Mouse (Mus musculus) CH12.LX (cell line): Measurements from ENCODE around the gene Klhl15. TPM values are rescaled to one million over a fixed set of nuclear protein-coding genes. Genes with fewer than 3 reads are reported as not detected.

Experiments
- DNase-seq: peaks from one replicate; pipeline ENCODE4 v3.0.0-alpha.2; 2013; ENCODE audit errors: extremely low read depth
- H3K27ac ChIP-seq: 2 replicates; pipeline ENCODE4 v1.5.1; 2012; ENCODE audit warnings: low read depth, mild to moderate bottlenecking, control low read depth, moderate library complexity; ENCODE audit not compliant: insufficient read depth
- H3K27me3 ChIP-seq: replicated peaks from 2 replicates; pipeline ENCODE3; 2012; ENCODE audit warnings: inconsistent platforms
- H3K36me3 ChIP-seq, 2 experiments: replicated peaks in 1 of 2; 2 replicates each; pipeline versions ENCODE3 to v1.6.1; 2012; ENCODE audit warnings: inconsistent platforms in 1 of 2, low read length in 1 of 2, mild to moderate bottlenecking in 1 of 2, mixed read lengths in 1 of 2, moderate library complexity in 1 of 2; ENCODE audit not compliant: control insufficient read depth in 1 of 2, insufficient read depth in 1 of 2
- H3K4me1 ChIP-seq, 2 experiments: 2 replicates each; pipeline ENCODE4 v1.6.1; 2012; ENCODE audit warnings: inconsistent platforms in 1 of 2, moderate library complexity in 1 of 2; ENCODE audit not compliant: insufficient read depth in 2 of 2, control insufficient read depth in 1 of 2
- H3K4me2 ChIP-seq: 2 replicates; pipeline ENCODE4 v1.6.1; 2012; ENCODE audit warnings: low read depth, mild to moderate bottlenecking, control low read depth; ENCODE audit not compliant: poor library complexity, insufficient read depth, severe bottlenecking
- H3K4me3 ChIP-seq, 3 experiments: fragments of 150-350 bp in 1 of 3; sonication (generic) in 1 of 3; replicated peaks in 1 of 3; 2 replicates each; pipeline versions ENCODE3 to v1.5.1; 2011 to 2012; ENCODE audit warnings: low read depth in 2 of 3, low read length in 2 of 3, mild to moderate bottlenecking in 2 of 3, moderate library complexity in 2 of 3, control low read depth in 1 of 3, improper control_type of control experiment in 1 of 3, inconsistent platforms in 1 of 3, mixed read lengths in 1 of 3; ENCODE audit not compliant: poor library complexity in 1 of 3
- H3K79me2 ChIP-seq: replicated peaks from 2 replicates; pipeline ENCODE4 v1.6.1; 2012; ENCODE audit warnings: mild to moderate bottlenecking, moderate library complexity; ENCODE audit not compliant: control insufficient read depth, poor library complexity, insufficient read depth, severe bottlenecking; ENCODE audit errors: extremely low read depth
- H3K9ac ChIP-seq: 2 replicates; pipeline ENCODE4 v1.6.1; 2012; ENCODE audit warnings: low read depth, mild to moderate bottlenecking, control low read depth, moderate library complexity; ENCODE audit not compliant: insufficient read depth
- H3K9me3 ChIP-seq: replicated peaks from 2 replicates; pipeline ENCODE3; 2012; ENCODE audit warnings: low read length, inconsistent platforms, mixed read lengths
- CHD1 ChIP-seq: IDR thresholded peaks from 2 replicates; pipeline ENCODE4 v1.6.1; 2012; ENCODE audit warnings: low read depth, low read length, improper control_type of control experiment, inconsistent platforms
- CHD2 ChIP-seq: IDR thresholded peaks from 2 replicates; pipeline ENCODE4 v1.6.1; 2011; ENCODE audit warnings: low read length, improper control_type of control experiment
- EP300 ChIP-seq: IDR thresholded peaks from 2 replicates; pipeline ENCODE4 v1.6.1; 2011; ENCODE audit warnings: low read length, improper control_type of control experiment
- HCFC1 ChIP-seq: IDR thresholded peaks from 2 replicates; pipeline ENCODE4 v1.6.1; 2012; ENCODE audit warnings: low read depth, mild to moderate bottlenecking, inconsistent platforms, low read length, improper control_type of control experiment
- JUN ChIP-seq: IDR thresholded peaks from 2 replicates; pipeline ENCODE4 v1.6.1; 2011; ENCODE audit warnings: low read depth, mild to moderate bottlenecking, low read length, improper control_type of control experiment, moderate library complexity; ENCODE audit not compliant: insufficient read depth
- KAT2A ChIP-seq: IDR thresholded peaks from 2 replicates; pipeline ENCODE4 v1.6.1; 2012; ENCODE audit warnings: low read length, improper control_type of control experiment, inconsistent platforms; ENCODE audit not compliant: insufficient replicate concordance
- MAX ChIP-seq: IDR thresholded peaks from 2 replicates; pipeline ENCODE4 v1.6.1; 2011; ENCODE audit warnings: low read length, improper control_type of control experiment
- MAZ ChIP-seq: IDR thresholded peaks from 2 replicates; pipeline ENCODE4 v1.6.1; 2012; ENCODE audit warnings: low read depth, mild to moderate bottlenecking, inconsistent platforms, low read length, improper control_type of control experiment, moderate library complexity
- MEF2A ChIP-seq: IDR thresholded peaks from 2 replicates; pipeline ENCODE4 v1.6.1; 2014; ENCODE audit warnings: low read depth, mild to moderate bottlenecking, inconsistent platforms, low read length, improper control_type of control experiment, borderline replicate concordance
- MXI1 ChIP-seq: IDR thresholded peaks from 2 replicates; pipeline ENCODE4 v1.6.1; 2011; ENCODE audit warnings: mild to moderate bottlenecking, low read depth, low read length, improper control_type of control experiment
- MYC ChIP-seq: IDR thresholded peaks from 2 replicates; pipeline ENCODE4 v1.6.1; 2011; ENCODE audit warnings: low read depth, mild to moderate bottlenecking, improper control_type of control experiment, low read length
- NELFE ChIP-seq: IDR thresholded peaks from 2 replicates; pipeline ENCODE4 v1.6.1; 2011; ENCODE audit warnings: low read depth, low read length, improper control_type of control experiment
- NRF1 ChIP-seq: IDR thresholded peaks from 2 replicates; pipeline ENCODE4 v1.6.1; 2014; ENCODE audit warnings: low read depth, mild to moderate bottlenecking, inconsistent platforms, low read length, improper control_type of control experiment, moderate library complexity
- PAX5 ChIP-seq: IDR thresholded peaks from 2 replicates; pipeline ENCODE4 v1.6.1; 2012; ENCODE audit warnings: low read length, inconsistent platforms, mixed read lengths
- POLR2AphosphoS2 ChIP-seq: IDR thresholded peaks from 2 replicates; pipeline ENCODE4 v1.6.1; 2011; ENCODE audit warnings: low read depth, low read length, improper control_type of control experiment
- SMC3 ChIP-seq: IDR thresholded peaks from 2 replicates; pipeline ENCODE4 v1.6.1; 2011; ENCODE audit warnings: low read depth, low read length, improper control_type of control experiment
- UBTF ChIP-seq: IDR thresholded peaks from 2 replicates; pipeline ENCODE4 v1.6.1; 2012; ENCODE audit warnings: low read depth, mild to moderate bottlenecking, inconsistent platforms, low read length, improper control_type of control experiment, moderate library complexity
- USF1 ChIP-seq: IDR thresholded peaks from 2 replicates; pipeline ENCODE4 v1.6.1; 2014; ENCODE audit warnings: low read depth, mild to moderate bottlenecking, inconsistent platforms, low read length, improper control_type of control experiment
- USF2 ChIP-seq: conservative IDR thresholded peaks from 2 replicates; pipeline ENCODE4 v1.6.1; 2011; ENCODE audit warnings: low read depth, low read length, improper control_type of control experiment
- ZC3H11A ChIP-seq: IDR thresholded peaks from 2 replicates; pipeline ENCODE4 v1.6.1; 2012; ENCODE audit warnings: low read depth, mild to moderate bottlenecking, inconsistent platforms, low read length, improper control_type of control experiment
- ZKSCAN1 ChIP-seq: IDR thresholded peaks from 2 replicates; pipeline ENCODE4 v1.6.1; 2012; ENCODE audit warnings: low read depth, inconsistent platforms, low read length, improper control_type of control experiment, borderline replicate concordance
- ZMIZ1 ChIP-seq: IDR thresholded peaks from 2 replicates; pipeline ENCODE4 v1.6.1; 2012; ENCODE audit warnings: low read depth, mild to moderate bottlenecking, inconsistent platforms, low read length, improper control_type of control experiment
- dilution Hi-C: fragments of 300-500 bp; cut with MboI; formaldehyde crosslinking; loops from 2 replicates; pipeline ENCODE4 v1.14.3; 2020; ENCODE audit warnings: low sequenced_read_pairs; ENCODE audit not compliant: extremely low pct_unique_long_range_greater_than_20kb, extremely low pct_ligation_motif_present
- in situ Hi-C: fragments of 300-500 bp; cut with MboI; formaldehyde crosslinking; loops from 3 replicates; pipeline ENCODE4 v1.14.3; 2019; ENCODE audit warnings: low sequenced_read_pairs, low pct_ligation_motif_present, low pct_unique_long_range_greater_than_20kb, mixed read lengths
- polyA plus RNA-seq: library from polyadenylated mRNA; unstranded; fragments of >175 nt; gene quantifications from 2 replicates; pipeline ENCODE4 v1.2.1, GENCODE M21; 2012; ENCODE audit warnings: low read depth; ENCODE audit not compliant: insufficient read length
- total RNA-seq, 2 experiments: library from RNA; depleted of rRNA; stranded (reverse); fragments of 300-350 nt in 1 of 2; fragments of >200 nt in 1 of 2; gene quantifications; 2 replicates each; pipeline ENCODE4 v1.2.3; 2012 to 2014

The Klhl15 gene
- total and polyA plus RNA-seq, 3 experiments = 7.9 to 9.4 (median 8.4) TPM

DNA sequence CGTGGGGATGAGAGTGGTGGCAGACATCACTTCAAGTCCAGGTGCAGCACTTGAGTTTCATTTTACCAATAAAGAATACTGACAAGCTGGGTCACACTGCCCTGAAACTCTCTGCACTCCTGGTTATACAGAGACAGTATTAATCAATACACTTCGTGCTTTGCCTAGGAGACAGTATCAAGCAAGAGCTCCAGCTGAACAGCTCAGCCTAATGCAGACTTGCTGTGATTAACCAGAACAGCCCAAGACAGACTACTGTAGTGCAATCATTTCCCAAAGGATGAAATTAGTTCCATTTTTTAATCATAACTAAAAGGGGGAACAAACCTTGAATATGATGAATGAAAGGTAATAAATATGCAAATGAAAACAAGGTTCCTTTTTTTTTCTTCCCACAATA is 68.5 kb downstream of the Klhl15 start:
- TF ChIP-seq JUN (no peak), KAT2A (no peak), HCFC1 (no peak), MYC (no peak), NRF1 (no peak), USF1 (no peak), NELFE (no peak), ZKSCAN1 (no peak), MAZ (no peak), EP300 (no peak)

DNA sequence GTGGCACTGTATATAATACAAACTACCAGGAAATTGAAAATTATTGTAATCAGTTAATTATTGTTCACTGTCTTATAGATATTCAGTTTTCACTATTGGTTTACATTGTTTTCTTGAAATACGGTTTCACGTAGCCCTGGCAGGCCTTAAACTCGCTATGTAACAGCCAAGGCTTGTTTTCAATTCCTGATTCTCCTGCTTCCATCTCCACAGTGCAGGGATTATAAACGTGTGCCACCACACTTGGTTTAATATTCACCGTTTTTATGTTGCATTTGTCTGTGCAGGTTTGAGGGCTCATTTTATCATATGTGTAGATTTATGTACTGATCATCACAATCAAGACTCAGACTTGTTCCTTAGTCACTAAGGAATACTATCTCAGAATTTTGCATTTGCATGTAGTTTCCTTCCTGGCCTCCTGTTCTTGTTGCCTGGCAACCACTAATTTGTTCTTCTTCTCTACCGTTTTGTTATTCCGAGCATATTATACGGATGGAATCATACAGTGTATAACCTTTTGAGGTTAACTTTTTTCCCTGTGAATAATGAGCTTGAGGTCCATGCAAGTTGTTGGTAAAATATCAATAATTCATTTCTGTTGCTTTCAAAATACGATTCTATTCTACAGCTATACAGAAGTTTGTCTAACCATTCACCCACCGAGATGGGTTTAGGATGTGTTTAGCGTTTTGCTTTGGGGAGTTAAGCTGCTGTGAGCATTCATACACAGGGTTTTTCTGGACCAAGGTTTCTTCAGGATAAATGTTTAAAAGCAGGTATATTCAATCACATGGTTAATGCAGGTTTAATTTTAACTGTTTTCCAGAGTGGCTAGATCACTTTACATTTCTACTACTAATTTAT is 86.9 kb downstream of the Klhl15 start:
- TF ChIP-seq USF2 (no peak), CHD2 (no peak), HCFC1 (no peak), PAX5 (no peak), KAT2A (no peak), NRF1 (no peak), ZC3H11A (no peak), MEF2A (no peak), CHD1 (no peak), UBTF (no peak), MXI1 (no peak), POLR2AphosphoS2 (no peak), MYC (no peak), SMC3 (no peak), MAZ (no peak), ZMIZ1 (no peak), MAX (no peak)
- TF ChIP-seq, all 38 proteins: peak for 0
- Histone ChIP-seq H3K4me2 (no peak overlapping the region), H3K79me2 (no peaks in the 10 kb centered on the region), H3K9me3 (no peaks in the 10 kb centered on the region), H3K36me3 (no peaks in the 10 kb centered on the region), H3K4me1 (no peaks in the 10 kb centered on the region), H3K27ac (no peak overlapping the region), H3K4me3 (no peak overlapping the region), H3K27me3 (no peaks in the 10 kb centered on the region), H3K9ac (no peak overlapping the region)
- in situ Hi-C loops (no loop called here), dilution Hi-C loops (no loop called here)
- no peak for DNase-seq

More for the DNA sequence above, 68.5 kb downstream of the Klhl15 start:
- Histone ChIP-seq H3K9me3 (no peaks in the 10 kb centered on the region), H3K27me3 (no peaks in the 10 kb centered on the region), H3K36me3 (no peaks in the 10 kb centered on the region), H3K4me1 (no peaks in the 10 kb centered on the region), H3K27ac (no peak overlapping the region), H3K9ac (no peak overlapping the region), H3K79me2 (no peaks in the 10 kb centered on the region), H3K4me3 (no peak overlapping the region), H3K4me2 (no peak overlapping the region)
- dilution Hi-C loops = no loop called here
- in situ Hi-C loops = no loop called here
- DNase-seq = no peak
